Mouse (Mus musculus) ES-Bruce4 (cell line): ENCODE measurements around the gene Mfap4. TPM values are rescaled to one million over a fixed set of nuclear protein-coding genes. Genes with fewer than 3 reads are reported as not detected.

Experiments
- H3K27ac ChIP-seq: 2 replicates; pipeline ENCODE4 v1.5.1; 2012; ENCODE audit warnings: low read length, inconsistent platforms; ENCODE audit not compliant: insufficient read depth
- H3K27me3 ChIP-seq: 2 replicates; pipeline ENCODE4 v1.6.1; 2012; ENCODE audit warnings: mild to moderate bottlenecking, low read length, inconsistent platforms; ENCODE audit not compliant: control insufficient read depth, poor library complexity, insufficient read depth, severe bottlenecking
- H3K36me3 ChIP-seq: 2 replicates; pipeline ENCODE4 v1.6.1; 2012; ENCODE audit warnings: inconsistent platforms, mild to moderate bottlenecking, low read length, moderate library complexity; ENCODE audit not compliant: control insufficient read depth, poor library complexity, insufficient read depth, severe bottlenecking
- H3K4me1 ChIP-seq: one replicate; pipeline ENCODE4 v1.8.1; 2011; ENCODE audit warnings: low read length; ENCODE audit not compliant: control insufficient read depth, insufficient read depth
- H3K4me3 ChIP-seq: 2 replicates; pipeline ENCODE4 v1.5.1; 2011; ENCODE audit warnings: low read depth, mild to moderate bottlenecking, low read length
- H3K9ac ChIP-seq: 2 replicates; pipeline ENCODE4 v1.6.1; 2012; ENCODE audit warnings: low read depth, mild to moderate bottlenecking, inconsistent platforms; ENCODE audit not compliant: poor library complexity, severe bottlenecking
- H3K9me3 ChIP-seq: replicated peaks from 2 replicates; pipeline ENCODE4 v1.6.1; 2012; ENCODE audit warnings: mild to moderate bottlenecking, low read length, inconsistent platforms; ENCODE audit not compliant: control insufficient read depth, poor library complexity, insufficient read depth, severe bottlenecking
- CTCF ChIP-seq: IDR thresholded peaks from one replicate; pipeline ENCODE4 v1.8.1; 2011; ENCODE audit warnings: low read depth, low read length
- EP300 ChIP-seq: IDR thresholded peaks from 2 replicates; pipeline ENCODE4 v1.6.1; 2011; ENCODE audit warnings: low read depth, low read length; ENCODE audit not compliant: insufficient read depth
- POLR2A ChIP-seq: IDR thresholded peaks from one replicate; pipeline ENCODE4 v1.8.1; 2011; ENCODE audit warnings: low read length; ENCODE audit not compliant: insufficient read depth
- polyA plus RNA-seq: library from polyadenylated mRNA; stranded (reverse); fragments of >200 nt; gene quantifications from 2 replicates; pipeline ENCODE4 v1.2.4, GENCODE M21; 2011; ENCODE audit warnings: low read depth; ENCODE audit not compliant: missing spikeins, insufficient read depth, insufficient read length

Gene Mfap4
- polyA plus RNA-seq, 1 experiment = 1.3 TPM

DNA sequence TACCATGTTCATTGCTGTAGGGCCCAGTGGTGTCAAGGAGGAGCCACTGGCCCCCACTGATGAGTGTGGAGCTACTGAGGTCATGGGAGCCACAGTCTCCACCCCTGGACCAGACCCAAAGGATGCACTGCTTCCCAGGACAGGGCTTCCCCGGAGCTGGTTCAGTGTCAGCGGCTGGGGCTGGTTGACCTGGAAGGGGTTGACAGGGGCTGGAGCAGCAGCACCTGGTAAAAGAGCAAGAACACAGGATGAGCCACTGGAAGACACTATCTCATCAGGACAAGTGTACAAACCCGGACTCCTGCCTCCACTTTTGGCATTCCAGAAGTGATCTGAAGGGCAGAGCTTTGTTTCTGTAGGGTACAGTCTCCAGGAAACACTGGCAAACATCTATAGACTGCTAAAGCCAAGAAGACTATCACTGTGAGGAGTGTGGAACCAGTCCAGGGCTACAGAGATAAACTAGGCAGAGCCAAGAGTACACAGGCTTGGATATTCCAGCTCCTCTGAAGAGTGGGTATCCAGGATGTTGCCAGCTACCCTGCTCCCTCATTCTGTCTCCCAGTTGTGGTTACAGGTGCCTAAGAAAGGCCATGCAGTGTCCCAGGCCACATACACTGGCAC lies 34.4 kb downstream of the Mfap4 start:
- Histone ChIP-seq H3K36me3 (peaks cover 36% of the 10 kb centered on the region), H3K9ac (no peak overlapping the region), H3K27ac (no peak overlapping the region), H3K4me1 (no peaks in the 10 kb centered on the region), H3K9me3 (no peaks in the 10 kb centered on the region), H3K4me3 (no peak overlapping the region), H3K27me3 (no peaks in the 10 kb centered on the region)
- TF ChIP-seq POLR2A = no peak

DNA sequence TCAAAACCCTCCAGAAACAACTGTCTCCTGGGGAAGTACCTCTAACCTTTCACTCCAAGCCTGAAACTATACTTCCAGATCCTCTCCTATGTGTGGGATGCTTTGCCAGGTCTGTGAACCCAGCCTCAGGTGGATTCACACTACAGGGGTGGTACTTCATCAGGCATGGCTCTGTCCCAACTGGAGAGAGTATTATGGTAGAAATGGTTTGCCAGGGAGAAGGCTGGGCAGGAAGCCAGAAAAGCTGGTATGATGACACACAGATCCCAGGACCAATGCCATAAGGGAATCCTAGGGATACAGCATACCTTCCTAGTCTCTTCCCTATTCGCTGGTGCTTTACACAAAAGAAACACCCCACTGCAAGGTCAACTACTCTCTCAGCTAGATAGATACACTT lies 41.6 kb downstream of the Mfap4 start:
- H3K9me3 ChIP-seq = no peaks in the 10 kb centered on the region
- peaks cover 2% of the 10 kb centered on the region for H3K4me1 ChIP-seq
- no peaks in the 10 kb centered on the region for H3K27me3 ChIP-seq
- no peak for TF ChIP-seq CTCF
- TF ChIP-seq POLR2A = no peak
- no peak for TF ChIP-seq EP300
- H3K36me3 ChIP-seq = peaks cover 14% of the 10 kb centered on the region
- H3K4me3 ChIP-seq = no peak overlapping the region
- no peak overlapping the region for H3K9ac ChIP-seq
- H3K27ac ChIP-seq = no peak overlapping the region

DNA sequence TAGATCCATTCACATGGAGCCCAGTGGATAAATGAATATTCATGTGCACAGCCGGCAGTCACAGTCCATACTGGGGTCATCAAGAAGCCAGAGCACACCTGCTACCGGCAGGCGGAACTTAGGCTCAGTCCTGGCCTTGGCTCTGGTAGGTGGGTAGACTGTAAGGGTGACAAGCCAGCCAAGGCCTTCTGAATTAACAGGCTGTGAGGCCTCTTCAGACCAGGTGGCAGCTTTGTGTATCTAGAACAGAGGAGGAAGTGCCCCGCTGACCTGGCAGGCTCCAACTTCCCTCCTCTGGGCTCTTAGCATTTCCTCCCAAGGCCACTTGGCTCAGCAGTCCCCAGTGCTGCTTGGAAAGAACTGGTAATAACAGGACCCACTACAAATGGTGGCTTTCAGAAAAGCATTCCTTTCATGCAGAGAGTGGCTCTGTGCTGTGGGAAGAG lies 44.1 kb downstream of the Mfap4 start:
- Histone ChIP-seq H3K9ac (no peak overlapping the region), H3K27ac (peak overlapping the region; percentile 38), H3K4me1 (peaks cover 6% of the 10 kb centered on the region), H3K36me3 (peaks cover 7% of the 10 kb centered on the region), H3K4me3 (no peak overlapping the region), H3K9me3 (no peaks in the 10 kb centered on the region), H3K27me3 (no peaks in the 10 kb centered on the region)
- TF ChIP-seq CTCF = no peak
- no peak for TF ChIP-seq POLR2A
- TF ChIP-seq EP300 = peak; percentile 83

DNA sequence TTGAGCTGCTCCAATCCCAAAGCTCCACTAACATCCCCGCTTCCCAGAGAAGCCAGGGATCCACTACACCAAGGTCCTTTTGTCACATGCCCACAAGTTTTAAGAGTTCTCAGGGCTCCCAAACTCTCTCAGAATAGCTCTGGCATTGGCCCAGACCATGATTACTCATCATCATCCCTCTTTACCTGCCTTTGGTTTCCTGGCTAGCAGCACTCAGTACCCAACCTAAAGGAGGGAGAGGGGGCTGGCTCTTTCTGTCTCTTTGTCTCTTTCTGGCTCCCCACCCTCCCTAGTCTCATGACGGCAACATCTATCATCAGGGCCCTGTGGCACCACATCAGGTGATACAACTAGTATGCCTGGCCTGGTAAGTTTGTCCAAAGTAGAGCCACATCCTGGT lies 47.6 kb downstream of the Mfap4 start:
- H3K4me3 ChIP-seq = no peak overlapping the region
- H3K4me1 ChIP-seq = peaks cover 9% of the 10 kb centered on the region
- peaks cover 12% of the 10 kb centered on the region for H3K36me3 ChIP-seq
- TF ChIP-seq CTCF (no peak), POLR2A (no peak), EP300 (no peak)
- no peaks in the 10 kb centered on the region for H3K9me3 ChIP-seq
- no peak overlapping the region for H3K27ac ChIP-seq
- no peak overlapping the region for H3K9ac ChIP-seq
- no peaks in the 10 kb centered on the region for H3K27me3 ChIP-seq

DNA sequence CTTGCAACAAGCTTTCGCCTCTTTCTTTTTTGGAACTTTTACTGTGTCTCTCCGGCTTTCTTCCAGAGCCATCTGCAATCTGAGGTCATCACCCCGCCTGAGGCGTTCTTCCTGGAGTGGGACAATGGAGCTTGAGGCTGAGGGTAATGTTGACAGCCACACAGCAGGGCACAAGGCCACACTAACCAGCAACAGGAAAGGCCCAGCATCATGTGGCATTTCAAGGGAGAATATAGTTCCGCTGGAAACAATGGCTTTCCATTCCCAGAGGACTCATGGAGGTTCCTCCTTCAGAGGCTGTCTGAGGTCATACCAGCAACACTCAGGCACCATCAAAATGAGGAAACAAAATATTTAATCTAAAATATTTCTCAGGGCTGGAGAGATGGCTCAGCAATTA lies 48.3 kb downstream of the Mfap4 start:
- no peak overlapping the region for H3K4me3 ChIP-seq
- H3K27me3 ChIP-seq = no peaks in the 10 kb centered on the region
- H3K9me3 ChIP-seq = no peaks in the 10 kb centered on the region
- H3K4me1 ChIP-seq = peaks cover 11% of the 10 kb centered on the region
- no peak overlapping the region for H3K27ac ChIP-seq
- TF ChIP-seq CTCF (no peak), POLR2A (no peak), EP300 (peak; percentile 82)
- H3K9ac ChIP-seq = no peak overlapping the region
- peaks cover 12% of the 10 kb centered on the region for H3K36me3 ChIP-seq

DNA sequence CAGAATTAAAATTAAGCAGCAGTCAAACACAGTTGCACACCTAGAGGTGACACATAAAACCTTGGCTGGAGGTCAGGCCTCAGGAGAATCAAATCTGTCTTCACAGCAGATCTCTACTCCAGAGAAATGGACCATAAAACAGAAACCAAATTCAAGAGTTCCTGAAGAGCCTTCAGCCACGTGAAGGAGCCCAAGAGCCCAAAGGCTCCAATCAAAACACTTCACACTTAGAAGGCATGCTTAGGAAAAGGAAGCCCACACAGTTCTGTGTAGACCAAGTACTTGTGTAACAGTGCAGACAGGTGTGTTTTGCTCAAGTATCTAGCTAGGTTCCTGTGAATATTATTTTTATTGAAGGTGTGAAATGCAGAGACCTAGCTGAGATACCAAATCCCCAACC lies 50.3 kb downstream of the Mfap4 start:
- TF ChIP-seq CTCF (no peak), POLR2A (no peak), EP300 (no peak)
- Histone ChIP-seq H3K36me3 (peaks cover 14% of the 10 kb centered on the region), H3K4me1 (peaks cover 13% of the 10 kb centered on the region), H3K27me3 (no peaks in the 10 kb centered on the region), H3K9ac (no peak overlapping the region), H3K9me3 (no peaks in the 10 kb centered on the region), H3K4me3 (no peak overlapping the region), H3K27ac (no peak overlapping the region)
